In genomic region chr14:121126291-121126690, GRCm38 (mm10) we compare ENCODE assay signal across 19 mouse cellular contexts.
"Had no signal": no experiment of that assay in that cellular context is flagged by ENCODE, and none has a peak within 500 bp of the region (broad histone marks: within the 10 kb centered on the region; RNA-seq: fewer than 3 reads in every experiment).

No protein-coding gene starts in this region.

- H3K4me2 ChIP-seq: kidney, embryonic 15.5 days; limb, embryonic 13.5 days; liver, embryonic 12.5 days; liver, embryonic 15.5 days; lung, embryonic 15.5 days; midbrain, embryonic 11.5 days; stomach, embryonic 15.5 days had no signal

- H3K36me3 ChIP-seq: liver, embryonic 12.5 days; liver, embryonic 15.5 days; lung, embryonic 15.5 days; stomach, embryonic 15.5 days had no signal

- H3K27ac ChIP-seq: left cerebral cortex, adult 2 months; limb, embryonic 13.5 days; liver, embryonic 12.5 days; liver, embryonic 15.5 days; lung, embryonic 15.5 days; stomach, embryonic 15.5 days had no signal

- H3K9me3 ChIP-seq: kidney, embryonic 15.5 days; limb, embryonic 13.5 days; liver, embryonic 12.5 days; liver, embryonic 15.5 days; lung, embryonic 15.5 days; stomach, embryonic 15.5 days had no signal

- DNase-seq: kidney, adult 11 months; kidney, adult 8-10 months; kidney, postnatal 10 days; kidney, postnatal 36 days; layer of hippocampus, postnatal 36 days; midbrain, embryonic 14.5 days; right cerebral cortex, adult 18-20 months; right cerebral cortex, postnatal 14 days; right cerebral cortex, postnatal 4 days; thymus, adult 18-20 months; thymus, postnatal 36 days had no signal

- H3K4me3 ChIP-seq: kidney, embryonic 15.5 days; left cerebral cortex, adult 2 months; limb, embryonic 13.5 days; liver, embryonic 12.5 days; liver, embryonic 15.5 days; lung, embryonic 15.5 days; stomach, embryonic 15.5 days had no signal

- H3K27me3 ChIP-seq: kidney, embryonic 15.5 days; limb, embryonic 13.5 days; liver, embryonic 12.5 days; liver, embryonic 15.5 days; lung, embryonic 15.5 days; stomach, embryonic 15.5 days had no signal

- H3K9ac ChIP-seq: kidney, embryonic 15.5 days; limb, embryonic 13.5 days; liver, embryonic 12.5 days; liver, embryonic 15.5 days; lung, embryonic 15.5 days; stomach, embryonic 15.5 days had no signal
